Mouse (Mus musculus) spleen, adult 2 months (tissue): Measurements from ENCODE around the gene Ccsap. TPM values are rescaled to one million over a fixed set of nuclear protein-coding genes. Genes with fewer than 3 reads are reported as not detected.

Experiments
- DNase-seq, 2 experiments: peaks; one replicate each; pipeline versions ENCODE4 v3.0.0 to v3.0.0-alpha.2; 2012 to 2021; ENCODE audit warnings: low spot score in 2 of 2, low read depth in 1 of 2
- H3K27ac ChIP-seq: fragments of 200-500 bp; 2 replicates; pipeline ENCODE4 v1.5.1; 2012; ENCODE audit warnings: low read length, inconsistent platforms; ENCODE audit not compliant: insufficient read depth
- H3K27me3 ChIP-seq: fragments of 200-500 bp; 2 replicates; pipeline ENCODE4 v1.6.1; 2012; ENCODE audit warnings: mild to moderate bottlenecking, moderate library complexity, low read length, inconsistent platforms; ENCODE audit not compliant: control insufficient read depth, insufficient read depth
- H3K36me3 ChIP-seq: fragments of 200-500 bp; 2 replicates; pipeline ENCODE4 v1.6.1; 2012; ENCODE audit warnings: mild to moderate bottlenecking, low read length, inconsistent platforms; ENCODE audit not compliant: control insufficient read depth, insufficient read depth
- H3K4me1 ChIP-seq: fragments of 200-500 bp; 2 replicates; pipeline ENCODE4 v1.6.1; 2011; ENCODE audit warnings: inconsistent platforms; ENCODE audit not compliant: control insufficient read depth, insufficient read depth, insufficient read length
- H3K4me3 ChIP-seq: fragments of 200-500 bp; 2 replicates; pipeline ENCODE4 v1.5.1; 2011; ENCODE audit warnings: mild to moderate bottlenecking, inconsistent platforms; ENCODE audit not compliant: insufficient read depth, insufficient read length; ENCODE audit errors: extremely low read depth
- CTCF ChIP-seq: fragments of 200-500 bp; IDR thresholded peaks from 2 replicates; pipeline ENCODE4 v1.5.1; 2011; ENCODE audit warnings: mild to moderate bottlenecking, inconsistent platforms; ENCODE audit not compliant: insufficient read depth, insufficient read length, insufficient replicate concordance; ENCODE audit errors: extremely low read depth
- POLR2A ChIP-seq: fragments of 200-500 bp; IDR thresholded peaks from 2 replicates; pipeline ENCODE4 v1.6.1; 2011; ENCODE audit warnings: low read depth, low read length, inconsistent platforms
- WGBS: fragments of 180-500 bp; shearing (Covaris S2); methylation state at CpG from one replicate; pipeline ENCODE4 v1.1.7; 2018; 5-methylcytosine and 5-hydroxymethylcytosine counted together
- polyA plus RNA-seq: library from polyadenylated mRNA; depleted of rRNA; stranded (reverse); fragments of >200 nt; gene quantifications from 2 replicates; pipeline ENCODE4 v1.2.3, GENCODE M21; 2012

Ccsap gene
- polyA plus RNA-seq, 1 experiment: 1.8 TPM

GRCm38 (mm10) chr8:123858941-123859647, 915 bp downstream of the Ccsap start:
- TF ChIP-seq CTCF (no peak), POLR2A (no peak)
- under 1% methylated on average over 74 of the region's 79 CpGs for WGBS
- Histone ChIP-seq H3K27ac (peak overlapping the region; percentile 24; the same call in 1 of the 2 replicates), H3K27me3 (no peaks in the 10 kb centered on the region), H3K4me3 (peak overlapping the region; percentile 78), H3K4me1 (peaks cover 5% of the 10 kb centered on the region), H3K36me3 (no peaks in the 10 kb centered on the region)
- DNase-seq: peak; percentile 82 to 91

GRCm38 (mm10) chr8:123858574-123858940, 1.5 kb downstream of the Ccsap start:
- no peak for TF ChIP-seq CTCF
- TF ChIP-seq POLR2A: no peak
- Histone ChIP-seq H3K27me3 (no peaks in the 10 kb centered on the region), H3K36me3 (no peaks in the 10 kb centered on the region), H3K4me1 (peaks cover 5% of the 10 kb centered on the region), H3K27ac (peak overlapping the region; percentile 24; the same call in 1 of the 2 replicates), H3K4me3 (peak overlapping the region; percentile 78)
- WGBS: 2% methylated on average over 17 of the region's 17 CpGs
- DNase-seq: no peak

DNA sequence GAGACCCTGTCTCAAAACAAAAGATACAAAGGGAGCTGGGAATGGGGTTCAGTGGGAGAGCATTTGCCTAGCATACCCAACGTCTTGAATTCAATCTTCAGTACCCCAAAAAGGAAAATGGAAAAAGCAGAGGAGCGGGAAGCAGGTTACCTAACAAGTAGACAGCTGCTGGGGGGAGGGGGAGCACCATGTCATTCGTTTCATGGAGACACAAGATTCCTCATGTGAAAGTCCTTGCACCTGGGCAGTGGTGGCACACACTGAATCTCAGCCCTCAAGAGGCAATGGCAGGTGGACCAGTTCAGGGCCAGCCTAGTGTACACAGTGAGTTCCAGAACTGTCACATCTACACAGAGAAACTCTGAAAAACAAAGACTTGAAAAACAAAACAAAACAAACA, 2.6 kb downstream of the Ccsap start:
- Histone ChIP-seq H3K27ac (no peak overlapping the region), H3K27me3 (no peaks in the 10 kb centered on the region), H3K36me3 (no peaks in the 10 kb centered on the region), H3K4me1 (peaks cover 5% of the 10 kb centered on the region), H3K4me3 (no peak overlapping the region)
- TF ChIP-seq POLR2A (no peak), CTCF (no peak)
- no peak for DNase-seq
- 85% methylated on average over 3 of the region's 3 CpGs for WGBS

- DNase-seq: no peak
- 95% methylated on average over 9 of the region's 9 CpGs for WGBS
- Histone ChIP-seq H3K4me3 (no peak overlapping the region), H3K27me3 (no peaks in the 10 kb centered on the region), H3K36me3 (no peaks in the 10 kb centered on the region), H3K27ac (no peak overlapping the region), H3K4me1 (peaks cover 5% of the 10 kb centered on the region)
- TF ChIP-seq CTCF (no peak), POLR2A (no peak)
Observed at GRCm38 (mm10) chr8:123854733-123855475, 5.1 kb downstream of the Ccsap start.

DNA sequence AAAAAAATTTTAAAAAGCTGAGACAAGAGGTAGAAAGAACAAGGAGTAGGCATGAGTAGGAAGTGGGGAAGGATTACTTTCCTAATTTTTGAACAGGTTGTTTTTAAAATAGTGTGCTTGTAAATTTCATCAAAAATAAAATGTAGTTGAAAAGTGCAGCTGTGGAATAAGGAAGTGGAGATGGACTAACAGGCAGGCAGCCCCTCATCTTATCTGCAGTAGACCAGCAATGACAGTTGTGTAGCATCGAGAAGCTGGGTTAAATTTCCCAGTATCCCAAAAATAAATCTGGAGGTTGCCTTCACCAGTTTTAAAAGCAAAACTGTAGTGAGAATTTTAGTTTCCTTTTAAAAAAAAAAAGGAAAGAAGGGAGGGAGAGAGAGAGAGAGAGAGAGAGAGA, 5.8 kb downstream of the Ccsap start:
- TF ChIP-seq POLR2A (no peak), CTCF (no peak)
- no peak for DNase-seq
- no peaks in the 10 kb centered on the region for H3K27me3 ChIP-seq
- no peak overlapping the region for H3K27ac ChIP-seq
- H3K36me3 ChIP-seq: no peaks in the 10 kb centered on the region
- H3K4me1 ChIP-seq: peaks cover 5% of the 10 kb centered on the region
- 77% methylated on average over 1 of the region's 1 CpGs for WGBS
- no peak overlapping the region for H3K4me3 ChIP-seq

DNA sequence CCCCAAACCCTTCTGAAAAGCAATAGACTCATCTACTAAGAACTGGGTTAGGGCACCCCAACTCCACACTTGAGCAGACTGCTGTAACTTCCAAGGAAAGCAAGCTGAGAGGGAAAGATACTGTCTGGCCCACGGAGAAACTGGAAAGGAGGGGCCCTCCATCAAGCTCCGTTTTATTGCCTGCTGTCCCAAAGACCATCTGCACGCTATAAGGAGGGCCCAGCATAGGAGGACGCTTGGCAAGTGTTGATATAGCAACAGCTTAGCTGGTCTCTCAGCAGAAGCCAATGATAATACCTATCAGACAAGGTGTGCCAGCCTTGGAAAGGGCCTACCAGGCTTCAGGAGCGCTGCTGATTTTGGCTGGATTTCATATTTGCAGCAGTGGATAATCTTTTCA, 8.4 kb downstream of the Ccsap start:
- no peaks in the 10 kb centered on the region for H3K4me1 ChIP-seq
- 84% methylated on average over 5 of the region's 5 CpGs for WGBS
- no peak overlapping the region for H3K4me3 ChIP-seq
- TF ChIP-seq CTCF (no peak), POLR2A (no peak)
- DNase-seq: no peak
- H3K36me3 ChIP-seq: no peaks in the 10 kb centered on the region
- H3K27me3 ChIP-seq: no peaks in the 10 kb centered on the region
- no peak overlapping the region for H3K27ac ChIP-seq

DNA sequence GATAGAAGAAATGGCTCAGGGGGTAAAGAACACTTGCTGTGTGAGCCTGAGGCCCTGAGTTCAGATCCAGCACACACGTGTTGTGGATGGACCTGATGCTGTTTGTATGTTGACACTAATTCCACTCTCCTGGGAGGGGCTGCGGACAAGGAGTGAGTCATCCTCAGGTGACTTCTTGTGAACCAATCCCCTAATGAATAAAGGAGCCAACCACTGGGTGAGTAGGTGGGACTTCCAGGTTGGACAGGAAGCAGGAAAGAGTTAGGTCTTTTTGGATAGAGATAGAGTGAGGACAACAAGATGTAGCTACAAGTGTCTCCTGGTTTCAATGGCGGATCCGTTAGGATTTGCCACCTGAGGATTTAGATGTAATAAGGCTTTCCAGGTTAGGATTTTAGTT, 10.7 kb downstream of the Ccsap start:
- DNase-seq: no peak
- no peak overlapping the region for H3K4me3 ChIP-seq
- 92% methylated on average over 4 of the region's 4 CpGs for WGBS
- H3K36me3 ChIP-seq: no peaks in the 10 kb centered on the region
- H3K27me3 ChIP-seq: no peaks in the 10 kb centered on the region
- TF ChIP-seq CTCF (no peak), POLR2A (no peak)
- no peak overlapping the region for H3K27ac ChIP-seq
- no peaks in the 10 kb centered on the region for H3K4me1 ChIP-seq
